Mouse (Mus musculus): ENCODE measurements around the gene Sectm1a.
"Not testable (repeated sequence)": the region's sequence is repeated elsewhere in the genome, so short reads cannot be mapped to it uniquely, and the experiment has no call there.

The Sectm1a gene

DNA sequence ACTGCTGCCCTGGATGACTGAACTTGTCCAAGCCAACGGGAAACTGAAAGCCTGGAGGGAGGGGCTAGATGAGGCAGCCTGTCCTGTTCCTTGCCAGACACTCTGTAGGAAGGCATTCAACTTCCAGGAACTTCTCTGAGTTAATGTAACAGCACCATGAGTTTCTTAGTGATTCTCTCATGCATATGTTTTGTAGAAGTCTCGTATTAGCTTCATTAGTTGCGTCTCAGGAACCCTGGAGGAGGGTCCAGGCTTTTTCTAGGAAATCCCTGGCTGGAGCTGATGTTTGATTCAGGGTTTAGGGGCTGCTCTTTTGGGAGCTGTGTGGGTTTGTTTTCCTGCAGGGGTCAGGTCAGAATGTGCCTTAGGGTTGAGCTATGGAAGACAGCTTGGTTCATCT, at the start of gene Sectm1a:
Gene Sectm1a, minus strand, starts transcription at position 101 of the 400 bp plus-strand sequence.
- DNase-seq = no peak

DNA sequence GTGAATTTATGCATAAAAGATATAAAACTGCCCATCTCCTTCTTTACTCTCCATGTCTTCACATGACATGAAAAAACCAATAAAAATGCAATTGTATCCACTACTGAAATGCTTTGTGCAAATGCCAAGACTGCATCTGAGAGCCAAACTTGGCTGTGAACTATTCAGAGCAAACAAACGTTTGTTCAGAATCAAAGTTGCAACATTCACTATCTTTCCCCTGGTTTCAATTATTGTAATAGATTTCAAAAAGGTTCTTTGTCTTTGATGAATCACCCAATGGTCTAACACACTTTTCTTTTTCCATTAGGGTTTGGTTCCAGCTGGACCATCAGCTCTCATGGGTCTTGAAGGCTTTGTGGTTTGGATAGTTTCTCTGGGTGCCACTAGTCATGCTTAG, 48.6 kb upstream of the Sectm1a start:
- no peak for DNase-seq

DNA sequence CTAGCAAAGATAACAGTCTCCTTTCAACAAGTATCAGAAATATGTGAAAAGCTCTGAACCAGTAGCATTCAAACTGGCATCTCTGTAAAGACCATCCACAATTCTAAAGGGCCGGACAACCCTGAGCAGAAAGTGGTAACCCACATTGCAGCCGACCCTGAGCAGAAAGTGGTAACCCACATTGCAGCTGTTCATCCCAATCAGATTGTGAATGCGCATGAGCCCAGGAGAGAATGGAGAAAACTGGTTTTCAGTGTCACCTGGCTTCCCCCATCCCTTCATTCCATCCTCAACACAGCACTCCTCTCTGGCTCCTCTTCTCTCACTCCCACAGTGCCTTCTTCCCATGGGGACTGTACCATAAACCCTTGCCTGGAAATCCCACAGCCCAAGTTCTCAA, 46.4 kb upstream of the Sectm1a start:
- DNase-seq = no peak

GRCm38 (mm10) chr11:121126395-121126794, 45.4 kb upstream of the Sectm1a start:
- DNase-seq = no peak

GRCm38 (mm10) chr11:121125522-121126172, 44.6 kb upstream of the Sectm1a start:
- no peak for DNase-seq

- DNase-seq = no peak
Measured at GRCm38 (mm10) chr11:121123438-121123837, 42.4 kb upstream of the Sectm1a start.

GRCm38 (mm10) chr11:121122024-121122670, 41.1 kb upstream of the Sectm1a start:
- no peak for DNase-seq

GRCm38 (mm10) chr11:121121151-121121550, 40.1 kb upstream of the Sectm1a start:
- no peak for DNase-seq

- DNase-seq = no peak
Measured at GRCm38 (mm10) chr11:121118577-121118976, 37.6 kb upstream of the Sectm1a start, which contains the start of gene Tex19.2. Gene Tex19.2 (minus strand): TSS chr11:121118677.

DNA sequence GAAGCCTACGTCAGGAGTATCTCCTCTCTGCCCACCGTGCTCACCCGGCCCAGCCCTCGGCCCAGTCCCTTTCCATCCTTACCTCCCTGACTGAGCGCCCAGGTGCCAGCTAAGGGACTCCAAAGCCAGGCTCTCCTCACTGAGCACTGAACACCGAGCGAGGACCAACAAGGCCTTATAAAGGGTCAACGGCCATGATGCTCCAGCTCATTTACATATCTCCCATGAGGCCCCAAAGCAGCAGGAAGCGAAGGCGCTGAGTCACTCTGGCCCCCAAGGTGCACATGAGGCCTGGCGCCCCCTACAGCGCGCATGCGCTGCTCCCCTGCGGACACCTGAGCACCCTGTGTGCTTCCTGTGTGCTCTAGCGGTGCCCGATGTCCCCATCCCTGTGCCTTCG, 37.1 kb upstream of the Sectm1a start:
- DNase-seq = no peak

DNA sequence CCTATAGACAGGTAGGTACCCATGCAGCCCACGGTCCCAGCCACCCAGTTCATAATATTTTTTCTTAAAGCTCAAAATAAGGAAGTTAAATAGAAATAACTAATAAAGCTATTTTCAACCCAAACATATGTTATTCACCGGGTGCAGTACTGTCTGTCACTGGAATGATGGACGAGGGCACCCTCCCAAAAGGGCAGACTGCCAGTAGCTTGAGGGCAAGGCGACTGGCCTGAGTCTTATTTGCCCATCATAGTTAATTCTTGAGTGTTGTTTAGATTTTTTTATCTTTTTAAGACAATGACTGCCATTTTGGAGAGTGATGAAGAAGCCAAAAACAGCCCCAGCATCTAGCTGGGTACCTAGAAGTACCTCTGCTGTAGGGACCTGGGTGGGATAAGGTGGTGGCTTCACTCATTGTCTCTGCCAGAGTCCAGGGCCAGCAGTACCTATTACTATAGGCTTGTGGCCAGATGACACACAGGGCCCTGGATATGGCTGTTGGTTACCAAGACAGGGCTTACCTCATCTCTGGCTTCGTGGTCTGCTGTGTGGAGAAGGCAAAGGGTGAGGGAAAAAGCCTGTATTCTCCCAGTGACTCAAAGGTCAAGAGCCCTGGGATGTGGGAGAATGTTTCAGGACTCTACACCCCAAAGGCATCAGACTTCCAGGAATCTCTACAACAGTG, 31.2 kb upstream of the Sectm1a start:
- DNase-seq = no peak

DNA sequence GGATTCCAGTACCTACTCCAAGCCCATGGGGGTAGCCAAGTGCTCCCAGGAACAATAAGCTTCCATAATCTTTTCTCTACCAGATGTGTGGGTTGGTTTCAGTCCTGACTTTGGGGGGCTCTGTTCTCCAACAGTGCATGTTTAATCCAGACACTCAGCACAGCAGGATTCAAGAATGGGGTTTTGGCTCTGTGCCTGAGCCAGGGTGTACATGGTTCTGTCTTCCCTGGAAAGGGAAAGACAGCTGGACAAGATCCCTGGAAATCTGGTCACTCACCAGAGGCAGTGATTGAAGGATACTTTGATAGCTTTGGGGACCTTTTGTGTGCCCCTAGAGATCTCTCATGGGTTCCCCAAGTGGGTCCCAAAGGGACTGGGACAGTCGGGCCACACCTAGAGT, 30.6 kb upstream of the Sectm1a start:
- DNase-seq = no peak

DNA sequence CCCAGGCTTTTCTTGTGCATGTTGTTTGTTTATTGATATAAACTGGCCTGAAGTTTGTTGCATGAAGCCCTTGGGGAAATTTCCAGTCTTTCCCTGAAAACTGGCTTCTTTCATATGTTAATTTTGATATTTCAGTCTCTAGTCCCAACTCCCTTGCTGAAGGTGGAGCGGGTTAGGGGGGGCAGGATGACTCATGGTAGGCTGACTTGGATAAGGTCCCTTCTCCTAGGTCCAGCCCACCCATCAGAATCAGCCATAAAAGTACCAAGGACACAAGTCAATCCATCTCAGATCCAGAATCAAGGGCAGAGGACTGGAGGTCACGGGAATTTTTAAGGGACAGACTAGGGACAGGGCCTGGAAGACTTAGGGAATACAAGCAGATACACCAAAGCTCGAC, 30.0 kb upstream of the Sectm1a start:
- no peak for DNase-seq

GRCm38 (mm10) chr11:121109986-121110385, 29.0 kb upstream of the Sectm1a start:
- DNase-seq = peak; percentile 39 to 49

DNA sequence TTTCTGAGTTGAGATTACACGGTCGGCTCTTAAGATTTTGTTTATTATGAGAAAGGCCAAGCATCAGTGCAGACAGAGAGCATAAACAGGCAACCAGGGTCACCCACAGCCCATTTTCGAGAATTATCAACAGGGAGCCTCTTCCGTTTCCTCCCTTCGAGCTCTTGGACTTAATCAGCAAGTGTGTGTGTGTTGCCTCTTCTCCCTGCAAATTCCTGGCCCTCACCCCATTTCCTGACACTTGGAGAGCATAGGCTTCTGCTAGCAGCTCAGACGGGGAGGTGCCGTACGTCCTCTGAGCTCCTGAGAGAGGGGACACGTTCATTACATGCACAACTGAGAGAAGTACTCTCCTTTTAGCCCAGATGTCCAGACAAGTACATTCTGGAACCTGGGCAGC, 27.0 kb upstream of the Sectm1a start:
- peak; percentile 15 to 17 for DNase-seq

- not testable (repeated sequence) for DNase-seq
Measured at GRCm38 (mm10) chr11:121107242-121107641, 26.2 kb upstream of the Sectm1a start.

DNA sequence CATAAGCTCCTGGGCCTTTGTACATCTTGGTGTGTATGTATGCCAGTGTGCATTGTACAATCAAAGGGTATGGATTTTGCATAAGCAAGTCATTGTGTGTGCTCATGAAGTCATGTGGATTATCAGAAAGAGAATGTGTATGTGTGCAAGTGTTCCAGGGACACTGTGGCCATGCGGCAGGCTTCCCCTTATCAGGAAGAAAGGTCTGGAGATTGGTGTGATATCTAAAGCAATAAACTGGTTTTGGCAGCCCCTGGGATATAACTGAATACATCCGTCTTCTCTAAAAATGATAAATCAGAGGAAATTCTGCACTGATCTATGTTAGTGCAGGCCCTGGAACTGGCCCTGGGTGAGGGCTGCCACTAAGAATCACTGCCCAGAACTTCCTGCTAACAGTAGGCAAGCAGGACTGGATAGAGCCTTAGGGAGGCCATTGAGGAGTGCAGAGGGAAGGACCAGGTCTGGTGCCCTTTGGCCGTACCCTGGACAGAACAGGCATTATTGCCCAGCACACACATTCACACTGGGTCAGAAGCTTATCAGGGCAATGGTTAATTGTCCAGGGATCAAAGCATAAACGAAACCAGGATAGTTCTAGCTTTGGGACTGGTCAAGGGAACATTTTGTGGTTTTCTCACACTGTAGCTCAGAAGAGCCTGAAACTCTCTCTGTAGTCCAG, 20.2 kb upstream of the Sectm1a start:
- DNase-seq = no peak

- no peak for DNase-seq
Measured at GRCm38 (mm10) chr11:121100692-121101091, 19.7 kb upstream of the Sectm1a start.

DNA sequence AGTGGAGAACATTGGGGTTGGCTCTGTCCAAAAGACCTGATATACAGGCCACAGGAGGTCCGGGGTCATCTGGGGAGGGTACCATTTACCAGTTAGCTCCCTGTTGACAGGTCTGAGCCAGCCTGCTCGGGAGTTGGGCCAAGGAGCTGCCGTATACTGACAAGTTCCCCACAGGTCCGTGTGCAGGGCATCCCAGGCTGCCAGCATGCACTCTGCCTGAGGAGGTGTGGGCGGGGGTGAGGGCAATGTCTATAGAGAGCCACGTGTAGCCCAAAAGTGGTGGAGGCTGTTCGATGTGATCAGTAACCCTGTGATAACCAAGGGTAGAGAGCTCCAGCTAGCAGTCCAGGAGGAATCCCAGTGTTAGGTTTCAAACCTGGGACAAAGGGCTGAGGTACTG, 18.7 kb upstream of the Sectm1a start:
- DNase-seq = no peak

GRCm38 (mm10) chr11:121092606-121093585, 11.9 kb upstream of the Sectm1a start:
- no peak for DNase-seq

DNA sequence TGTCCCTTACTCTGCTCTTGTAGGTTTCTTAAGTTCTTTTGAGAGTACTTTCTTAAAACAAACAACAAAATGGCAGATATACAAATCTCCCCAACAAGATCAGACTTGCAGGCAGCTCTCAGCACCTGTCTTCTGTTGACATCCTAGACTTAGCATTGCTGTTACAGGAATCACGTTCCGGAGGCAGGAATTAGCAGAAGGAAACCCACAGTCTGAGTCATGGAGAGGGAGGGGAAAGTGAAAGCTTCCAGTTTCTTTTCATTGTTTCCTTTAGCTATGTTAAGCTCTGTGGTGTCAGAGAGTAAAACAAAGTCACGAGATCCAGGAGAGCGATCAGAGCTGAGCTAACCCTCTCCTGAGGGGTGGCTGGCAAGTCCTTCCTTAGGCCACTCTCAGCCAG, 9.9 kb upstream of the Sectm1a start:
- peak; percentile 18 to 64 for DNase-seq
